Mouse (Mus musculus): ENCODE data around the gene Nsmce4a. TPM values are rescaled to one million over a fixed set of nuclear protein-coding genes. Genes with fewer than 3 reads are reported as not detected.
"Not testable (repeated sequence)": the region's sequence is repeated elsewhere in the genome, so short reads cannot be mapped to it uniquely, and the experiment has no call there.

Gene Nsmce4a
- polyA plus RNA-seq, 1 experiment from 2014 or later = 160 TPM

- Histone ChIP-seq H3K4me1 (ENCODE audit: control insufficient read depth in 2 of 2, insufficient read depth in 2 of 2, low read length in 2 of 2) (0 out of 4 replicates have a peak, but pooled peaks cover 0 to 2% of the 10 kb centered on the region in 2 experiments), H3K4me2 (ENCODE audit: low read length) (no peak overlapping the region), H3K27ac (replicated peaks in 1 of 2; ENCODE audit: control insufficient read depth in 1 of 2, insufficient read depth in 1 of 2, low read depth in 2 of 2, low read length in 2 of 2) (no peak overlapping the region), H3K36me3 (ENCODE audit: control insufficient read depth, insufficient read depth, low read length) (no peaks in the 10 kb centered on the region), H3K27me3 (ENCODE audit: control insufficient read depth, insufficient read depth, low read length) (no peaks in the 10 kb centered on the region), H3K9ac (ENCODE audit: low read length) (no peak overlapping the region), H3K4me3 (ENCODE audit: control insufficient read depth in 1 of 2, insufficient read depth in 1 of 2, low read depth in 1 of 2, low read length in 2 of 2) (no peak overlapping the region), H3K9me3 (ENCODE audit: control insufficient read depth, low read length) (no peaks in the 10 kb centered on the region)
- ATAC-seq (ENCODE audit: insufficient number of reproducible peaks, insufficient read depth, low FRiP score, low read depth) = no peak
- 59% methylated on average over 2 of the region's 2 CpGs for WGBS
Measured at GRCm38 (mm10) chr7:130604390-130604789, 31.5 kb upstream of the Nsmce4a start.

GRCm38 (mm10) chr7:130603556-130603955 lies 30.6 kb upstream of the Nsmce4a start:
- Histone ChIP-seq H3K27ac (replicated peaks in 1 of 2; ENCODE audit: control insufficient read depth in 1 of 2, insufficient read depth in 1 of 2, low read depth in 2 of 2, low read length in 2 of 2) (no peak overlapping the region), H3K9ac (ENCODE audit: low read length) (no peak overlapping the region), H3K36me3 (ENCODE audit: control insufficient read depth, insufficient read depth, low read length) (no peaks in the 10 kb centered on the region), H3K4me3 (ENCODE audit: control insufficient read depth in 1 of 2, insufficient read depth in 1 of 2, low read depth in 1 of 2, low read length in 2 of 2) (no peak overlapping the region), H3K4me1 (ENCODE audit: control insufficient read depth in 2 of 2, insufficient read depth in 2 of 2, low read length in 2 of 2) (0 out of 4 replicates have a peak, but pooled peaks cover 0 to 2% of the 10 kb centered on the region in 2 experiments), H3K9me3 (ENCODE audit: control insufficient read depth, low read length) (no peaks in the 10 kb centered on the region), H3K27me3 (ENCODE audit: control insufficient read depth, insufficient read depth, low read length) (no peaks in the 10 kb centered on the region), H3K4me2 (ENCODE audit: low read length) (no peak overlapping the region)
- no peak for ATAC-seq (ENCODE audit: insufficient number of reproducible peaks, insufficient read depth, low FRiP score, low read depth)
- 71% methylated on average over 5 of the region's 5 CpGs for WGBS

- ATAC-seq (ENCODE audit: insufficient number of reproducible peaks, insufficient read depth, low FRiP score, low read depth) = no peak
- H3K4me2 ChIP-seq (ENCODE audit: low read length) = no peak overlapping the region
- no peaks in the 10 kb centered on the region for H3K27me3 ChIP-seq (ENCODE audit: control insufficient read depth, insufficient read depth, low read length)
- H3K9ac ChIP-seq (ENCODE audit: low read length) = no peak overlapping the region
- H3K27ac ChIP-seq (replicated peaks in 1 of 2; ENCODE audit: control insufficient read depth in 1 of 2, insufficient read depth in 1 of 2, low read depth in 2 of 2, low read length in 2 of 2) = no peak overlapping the region
- H3K36me3 ChIP-seq (ENCODE audit: control insufficient read depth, insufficient read depth, low read length) = no peaks in the 10 kb centered on the region
- no peaks in the 10 kb centered on the region for H3K9me3 ChIP-seq (ENCODE audit: control insufficient read depth, low read length)
- WGBS = 67% methylated on average over 1 of the region's 1 CpGs
- H3K4me1 ChIP-seq (ENCODE audit: control insufficient read depth in 2 of 2, insufficient read depth in 2 of 2, low read length in 2 of 2) = 0 out of 4 replicates have a peak, but pooled peaks cover 0 to 2% of the 10 kb centered on the region in 2 experiments
- H3K4me3 ChIP-seq (ENCODE audit: control insufficient read depth in 1 of 2, insufficient read depth in 1 of 2, low read depth in 1 of 2, low read length in 2 of 2) = no peak overlapping the region
Measured at GRCm38 (mm10) chr7:130602804-130603203, 29.9 kb upstream of the Nsmce4a start.

DNA sequence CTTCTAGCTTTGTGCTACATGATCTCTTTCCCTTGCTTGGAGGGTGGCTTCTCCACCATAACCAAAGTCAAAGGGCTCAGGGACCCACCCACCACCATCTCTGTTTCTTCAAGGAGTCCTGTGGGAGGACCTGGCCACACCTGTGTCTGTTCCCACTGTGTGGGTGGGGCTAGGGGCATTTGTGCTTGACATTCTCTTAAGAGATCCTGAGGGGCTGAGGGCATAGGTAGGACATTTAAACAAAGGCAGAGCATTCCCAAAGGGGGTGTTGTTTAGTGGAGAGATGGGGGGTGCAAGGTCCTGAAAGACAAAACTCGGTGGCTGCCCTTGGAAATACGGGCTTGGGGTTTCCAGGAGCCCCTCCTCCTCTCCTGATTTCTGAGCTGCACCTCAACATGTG lies 27.6 kb upstream of the Nsmce4a start:
- Histone ChIP-seq H3K4me3 (ENCODE audit: control insufficient read depth in 1 of 2, insufficient read depth in 1 of 2, low read depth in 1 of 2, low read length in 2 of 2) (no peak overlapping the region), H3K9me3 (ENCODE audit: control insufficient read depth, low read length) (no peaks in the 10 kb centered on the region), H3K27me3 (ENCODE audit: control insufficient read depth, insufficient read depth, low read length) (no peaks in the 10 kb centered on the region), H3K4me1 (ENCODE audit: control insufficient read depth in 2 of 2, insufficient read depth in 2 of 2, low read length in 2 of 2) (peaks cover 7% of the 10 kb centered on the region in 2 experiments; a peak in 1 of 4 replicates), H3K4me2 (ENCODE audit: low read length) (no peak overlapping the region), H3K9ac (ENCODE audit: low read length) (no peak overlapping the region), H3K27ac (replicated peaks in 1 of 2; ENCODE audit: control insufficient read depth in 1 of 2, insufficient read depth in 1 of 2, low read depth in 2 of 2, low read length in 2 of 2) (no peak overlapping the region), H3K36me3 (ENCODE audit: control insufficient read depth, insufficient read depth, low read length) (no peaks in the 10 kb centered on the region)
- WGBS = 66% methylated on average over 2 of the region's 2 CpGs
- ATAC-seq (ENCODE audit: insufficient number of reproducible peaks, insufficient read depth, low FRiP score, low read depth) = no peak

GRCm38 (mm10) chr7:130600074-130600473 lies 27.2 kb upstream of the Nsmce4a start:
- ATAC-seq (ENCODE audit: insufficient number of reproducible peaks, insufficient read depth, low FRiP score, low read depth) = no peak

GRCm38 (mm10) chr7:130597546-130597945 lies 24.6 kb upstream of the Nsmce4a start:
- no peak overlapping the region for H3K27ac ChIP-seq (replicated peaks in 1 of 2; ENCODE audit: control insufficient read depth in 1 of 2, insufficient read depth in 1 of 2, low read depth in 2 of 2, low read length in 2 of 2)
- no peak overlapping the region for H3K4me2 ChIP-seq (ENCODE audit: low read length)
- no peak for ATAC-seq (ENCODE audit: insufficient number of reproducible peaks, insufficient read depth, low FRiP score, low read depth)
- no peaks in the 10 kb centered on the region for H3K9me3 ChIP-seq (ENCODE audit: control insufficient read depth, low read length)
- WGBS = 57% methylated on average over 6 of the region's 6 CpGs
- H3K27me3 ChIP-seq (ENCODE audit: control insufficient read depth, insufficient read depth, low read length) = no peaks in the 10 kb centered on the region
- H3K9ac ChIP-seq (ENCODE audit: low read length) = no peak overlapping the region
- H3K36me3 ChIP-seq (ENCODE audit: control insufficient read depth, insufficient read depth, low read length) = no peaks in the 10 kb centered on the region
- no peak overlapping the region for H3K4me3 ChIP-seq (ENCODE audit: control insufficient read depth in 1 of 2, insufficient read depth in 1 of 2, low read depth in 1 of 2, low read length in 2 of 2)
- peaks cover 5 to 7% of the 10 kb centered on the region in 2 experiments; a peak in 1 of 4 replicates for H3K4me1 ChIP-seq (ENCODE audit: control insufficient read depth in 2 of 2, insufficient read depth in 2 of 2, low read length in 2 of 2)

More at GRCm38 (mm10) chr7:130600074-130600473, 27.2 kb upstream of the Nsmce4a start:
- no peak overlapping the region for H3K9ac ChIP-seq (ENCODE audit: low read length)
- H3K4me1 ChIP-seq (ENCODE audit: control insufficient read depth in 2 of 2, insufficient read depth in 2 of 2, low read length in 2 of 2) = peaks cover 5 to 7% of the 10 kb centered on the region in 2 experiments; a peak in 1 of 4 replicates
- 83% methylated on average over 3 of the region's 3 CpGs for WGBS
- H3K36me3 ChIP-seq (ENCODE audit: control insufficient read depth, insufficient read depth, low read length) = no peaks in the 10 kb centered on the region
- no peaks in the 10 kb centered on the region for H3K27me3 ChIP-seq (ENCODE audit: control insufficient read depth, insufficient read depth, low read length)
- H3K9me3 ChIP-seq (ENCODE audit: control insufficient read depth, low read length) = no peaks in the 10 kb centered on the region
- H3K27ac ChIP-seq (replicated peaks in 1 of 2; ENCODE audit: control insufficient read depth in 1 of 2, insufficient read depth in 1 of 2, low read depth in 2 of 2, low read length in 2 of 2) = no peak overlapping the region
- H3K4me2 ChIP-seq (ENCODE audit: low read length) = no peak overlapping the region
- no peak overlapping the region for H3K4me3 ChIP-seq (ENCODE audit: control insufficient read depth in 1 of 2, insufficient read depth in 1 of 2, low read depth in 1 of 2, low read length in 2 of 2)

DNA sequence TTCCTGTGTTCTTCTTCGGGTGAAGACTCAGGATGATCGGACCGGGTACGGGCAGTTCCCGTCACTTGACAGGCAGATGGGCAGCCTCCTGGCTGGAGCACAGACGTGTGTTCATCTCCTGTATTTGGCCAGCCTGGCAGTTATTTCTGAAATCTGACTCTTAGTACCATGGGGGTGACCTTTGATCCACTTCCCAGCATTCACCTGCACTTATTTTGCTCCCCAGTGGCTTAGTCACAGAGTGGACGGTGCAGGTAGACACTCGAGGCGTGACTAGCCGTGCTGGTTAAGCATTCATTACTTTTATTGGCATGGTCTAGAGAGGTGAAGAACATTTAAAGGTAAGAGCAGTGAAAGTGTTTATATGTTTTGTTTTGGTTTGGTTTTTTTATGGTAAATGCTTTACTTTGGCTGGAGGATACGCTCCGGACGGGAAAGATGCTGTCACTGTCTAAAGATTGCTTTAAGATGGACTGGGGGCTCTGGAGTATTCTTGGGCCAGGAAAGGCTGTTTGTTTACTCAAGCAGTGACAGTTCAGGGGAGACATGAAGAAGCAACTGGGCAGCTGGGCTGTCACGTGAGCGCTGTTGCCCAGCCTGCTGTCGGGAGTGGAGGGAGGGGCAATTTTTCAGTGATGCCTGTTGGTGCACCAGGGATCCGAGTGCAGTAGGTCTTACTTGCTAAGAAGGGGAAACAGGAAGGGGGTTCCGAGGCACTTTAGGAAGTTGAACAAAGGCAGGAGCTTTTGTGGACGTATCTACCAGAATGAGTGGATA lies 23.3 kb upstream of the Nsmce4a start:
- not testable (repeated sequence) for H3K4me3 ChIP-seq (ENCODE audit: control insufficient read depth in 1 of 2, insufficient read depth in 1 of 2, low read depth in 1 of 2, low read length in 2 of 2); H3K36me3 ChIP-seq (ENCODE audit: control insufficient read depth, insufficient read depth, low read length); H3K27ac ChIP-seq (replicated peaks in 1 of 2; ENCODE audit: control insufficient read depth in 1 of 2, insufficient read depth in 1 of 2, low read depth in 2 of 2, low read length in 2 of 2); H3K9me3 ChIP-seq (ENCODE audit: control insufficient read depth, low read length); H3K27me3 ChIP-seq (ENCODE audit: control insufficient read depth, insufficient read depth, low read length); ATAC-seq (ENCODE audit: insufficient number of reproducible peaks, insufficient read depth, low FRiP score, low read depth); H3K9ac ChIP-seq (ENCODE audit: low read length); H3K4me1 ChIP-seq (ENCODE audit: control insufficient read depth in 2 of 2, insufficient read depth in 2 of 2, low read length in 2 of 2); H3K4me2 ChIP-seq (ENCODE audit: low read length)
- 47% methylated on average over 8 of the region's 19 CpGs for WGBS
